Mouse (Mus musculus) liver, embryonic 18 days (tissue): ENCODE measurements around the gene Spata16. TPM values are rescaled to one million over a fixed set of nuclear protein-coding genes. Genes with fewer than 3 reads are reported as not detected.

Source experiments
- polyA plus RNA-seq: library from polyadenylated mRNA; depleted of rRNA; stranded (reverse); fragments of >200 nt; gene quantifications from 2 replicates; pipeline ENCODE4 v1.2.3, GENCODE M21; 2012; rRNA removed

Gene Spata16
- not detected in 2 replicates for polyA plus RNA-seq

GRCm38 (mm10) chr3:26637402-26637801, at the start of gene Spata16:
Gene Spata16 (plus strand): TSS chr3:26637620.

